Mouse (Mus musculus) bone marrow macrophage, adult 2 months (primary cell): ENCODE measurements around the gene Nms.

Experiments
- CTCF ChIP-seq: IDR thresholded peaks from 2 replicates; pipeline ENCODE4 v1.5.1; 2012; ENCODE audit warnings: low read depth, mild to moderate bottlenecking, low read length, moderate library complexity
- POLR2A ChIP-seq: IDR thresholded peaks from 2 replicates; pipeline ENCODE4 v1.6.1; 2012; ENCODE audit warnings: mild to moderate bottlenecking, low read depth, low read length, borderline replicate concordance

- TF ChIP-seq POLR2A, result no peak
- no peak for TF ChIP-seq CTCF
These were observed 8.2 kb upstream of the Nms start for GRCm38 (mm10) chr1:38930767-38931166.
